Mouse (Mus musculus) CH12.LX (cell line): ENCODE data around the gene Hist2h2ac. TPM values are rescaled to one million over a fixed set of nuclear protein-coding genes. Genes with fewer than 3 reads are reported as not detected.

Experiments used
- DNase-seq: peaks from one replicate; pipeline ENCODE4 v3.0.0-alpha.2; 2013; ENCODE audit errors: extremely low read depth
- H3K27ac ChIP-seq: 2 replicates; pipeline ENCODE4 v1.5.1; 2012; ENCODE audit warnings: low read depth, mild to moderate bottlenecking, control low read depth, moderate library complexity; ENCODE audit not compliant: insufficient read depth
- H3K27me3 ChIP-seq: replicated peaks from 2 replicates; pipeline ENCODE3; 2012; ENCODE audit warnings: inconsistent platforms
- H3K36me3 ChIP-seq, 2 experiments: replicated peaks in 1 of 2; 2 replicates each; pipeline versions ENCODE3 to v1.6.1; 2012; ENCODE audit warnings: inconsistent platforms in 1 of 2, low read length in 1 of 2, mild to moderate bottlenecking in 1 of 2, mixed read lengths in 1 of 2, moderate library complexity in 1 of 2; ENCODE audit not compliant: control insufficient read depth in 1 of 2, insufficient read depth in 1 of 2
- H3K4me1 ChIP-seq, 2 experiments: 2 replicates each; pipeline ENCODE4 v1.6.1; 2012; ENCODE audit warnings: inconsistent platforms in 1 of 2, moderate library complexity in 1 of 2; ENCODE audit not compliant: insufficient read depth in 2 of 2, control insufficient read depth in 1 of 2
- H3K4me2 ChIP-seq: 2 replicates; pipeline ENCODE4 v1.6.1; 2012; ENCODE audit warnings: low read depth, mild to moderate bottlenecking, control low read depth; ENCODE audit not compliant: poor library complexity, insufficient read depth, severe bottlenecking
- H3K4me3 ChIP-seq, 3 experiments: fragments of 150-350 bp in 1 of 3; sonication (generic) in 1 of 3; replicated peaks in 1 of 3; 2 replicates each; pipeline versions ENCODE3 to v1.5.1; 2011 to 2012; ENCODE audit warnings: low read depth in 2 of 3, low read length in 2 of 3, mild to moderate bottlenecking in 2 of 3, moderate library complexity in 2 of 3, control low read depth in 1 of 3, improper control_type of control experiment in 1 of 3, inconsistent platforms in 1 of 3, mixed read lengths in 1 of 3; ENCODE audit not compliant: poor library complexity in 1 of 3
- H3K79me2 ChIP-seq: replicated peaks from 2 replicates; pipeline ENCODE4 v1.6.1; 2012; ENCODE audit warnings: mild to moderate bottlenecking, moderate library complexity; ENCODE audit not compliant: control insufficient read depth, poor library complexity, insufficient read depth, severe bottlenecking; ENCODE audit errors: extremely low read depth
- H3K9ac ChIP-seq: 2 replicates; pipeline ENCODE4 v1.6.1; 2012; ENCODE audit warnings: low read depth, mild to moderate bottlenecking, control low read depth, moderate library complexity; ENCODE audit not compliant: insufficient read depth
- H3K9me3 ChIP-seq: replicated peaks from 2 replicates; pipeline ENCODE3; 2012; ENCODE audit warnings: low read length, inconsistent platforms, mixed read lengths
- E2F4 ChIP-seq: IDR thresholded peaks from 2 replicates; pipeline ENCODE4 v1.6.1; 2011; ENCODE audit warnings: low read depth, low read length, improper control_type of control experiment; ENCODE audit not compliant: insufficient replicate concordance
- ELF1 ChIP-seq: IDR thresholded peaks from 2 replicates; pipeline ENCODE4 v1.6.1; 2014; ENCODE audit warnings: low read depth, mild to moderate bottlenecking, inconsistent platforms, low read length, improper control_type of control experiment
- EP300 ChIP-seq: IDR thresholded peaks from 2 replicates; pipeline ENCODE4 v1.6.1; 2011; ENCODE audit warnings: low read length, improper control_type of control experiment
- ETS1 ChIP-seq: conservative IDR thresholded peaks from 2 replicates; pipeline ENCODE4 v1.6.1; 2012; ENCODE audit warnings: low read depth, mild to moderate bottlenecking, inconsistent platforms, low read length, improper control_type of control experiment, moderate library complexity
- GABPA ChIP-seq: IDR thresholded peaks from 2 replicates; pipeline ENCODE4 v1.6.1; 2012; ENCODE audit warnings: low read depth, low read length, improper control_type of control experiment, inconsistent platforms; ENCODE audit not compliant: insufficient replicate concordance
- IRF4 ChIP-seq: IDR thresholded peaks from 2 replicates; pipeline ENCODE4 v1.6.1; 2014; ENCODE audit warnings: low read depth, mild to moderate bottlenecking, inconsistent platforms, low read length, improper control_type of control experiment
- KAT2A ChIP-seq: IDR thresholded peaks from 2 replicates; pipeline ENCODE4 v1.6.1; 2012; ENCODE audit warnings: low read length, improper control_type of control experiment, inconsistent platforms; ENCODE audit not compliant: insufficient replicate concordance
- MAFK ChIP-seq: IDR thresholded peaks from 2 replicates; pipeline ENCODE4 v1.6.1; 2011; ENCODE audit warnings: low read length, improper control_type of control experiment; ENCODE audit not compliant: insufficient replicate concordance
- MAX ChIP-seq: IDR thresholded peaks from 2 replicates; pipeline ENCODE4 v1.6.1; 2011; ENCODE audit warnings: low read length, improper control_type of control experiment
- MAZ ChIP-seq: IDR thresholded peaks from 2 replicates; pipeline ENCODE4 v1.6.1; 2012; ENCODE audit warnings: low read depth, mild to moderate bottlenecking, inconsistent platforms, low read length, improper control_type of control experiment, moderate library complexity
- MEF2A ChIP-seq: IDR thresholded peaks from 2 replicates; pipeline ENCODE4 v1.6.1; 2014; ENCODE audit warnings: low read depth, mild to moderate bottlenecking, inconsistent platforms, low read length, improper control_type of control experiment, borderline replicate concordance
- NELFE ChIP-seq: IDR thresholded peaks from 2 replicates; pipeline ENCODE4 v1.6.1; 2011; ENCODE audit warnings: low read depth, low read length, improper control_type of control experiment
- NRF1 ChIP-seq: IDR thresholded peaks from 2 replicates; pipeline ENCODE4 v1.6.1; 2014; ENCODE audit warnings: low read depth, mild to moderate bottlenecking, inconsistent platforms, low read length, improper control_type of control experiment, moderate library complexity
- PAX5 ChIP-seq: IDR thresholded peaks from 2 replicates; pipeline ENCODE4 v1.6.1; 2012; ENCODE audit warnings: low read length, inconsistent platforms, mixed read lengths
- POLR2A ChIP-seq: IDR thresholded peaks from 2 replicates; pipeline ENCODE4 v1.6.1; 2011; ENCODE audit warnings: low read depth, mild to moderate bottlenecking, improper control_type of control experiment, low read length
- RAD21 ChIP-seq: IDR thresholded peaks from 2 replicates; pipeline ENCODE4 v1.6.1; 2011; ENCODE audit warnings: low read depth, mild to moderate bottlenecking, low read length, improper control_type of control experiment, moderate library complexity
- SMC3 ChIP-seq: IDR thresholded peaks from 2 replicates; pipeline ENCODE4 v1.6.1; 2011; ENCODE audit warnings: low read depth, low read length, improper control_type of control experiment
- UBTF ChIP-seq: IDR thresholded peaks from 2 replicates; pipeline ENCODE4 v1.6.1; 2012; ENCODE audit warnings: low read depth, mild to moderate bottlenecking, inconsistent platforms, low read length, improper control_type of control experiment, moderate library complexity
- ZMIZ1 ChIP-seq: IDR thresholded peaks from 2 replicates; pipeline ENCODE4 v1.6.1; 2012; ENCODE audit warnings: low read depth, mild to moderate bottlenecking, inconsistent platforms, low read length, improper control_type of control experiment
- dilution Hi-C: fragments of 300-500 bp; cut with MboI; formaldehyde crosslinking; loops from 2 replicates; pipeline ENCODE4 v1.14.3; 2020; ENCODE audit warnings: low sequenced_read_pairs; ENCODE audit not compliant: extremely low pct_unique_long_range_greater_than_20kb, extremely low pct_ligation_motif_present
- in situ Hi-C: fragments of 300-500 bp; cut with MboI; formaldehyde crosslinking; loops from 3 replicates; pipeline ENCODE4 v1.14.3; 2019; ENCODE audit warnings: low sequenced_read_pairs, low pct_ligation_motif_present, low pct_unique_long_range_greater_than_20kb, mixed read lengths
- polyA plus RNA-seq: library from polyadenylated mRNA; unstranded; fragments of >175 nt; gene quantifications from 2 replicates; pipeline ENCODE4 v1.2.1, GENCODE M21; 2012; ENCODE audit warnings: low read depth; ENCODE audit not compliant: insufficient read length
- total RNA-seq, 2 experiments: library from RNA; depleted of rRNA; stranded (reverse); fragments of 300-350 nt in 1 of 2; fragments of >200 nt in 1 of 2; gene quantifications; 2 replicates each; pipeline ENCODE4 v1.2.3; 2012 to 2014

Gene Hist2h2ac
- total and polyA plus RNA-seq, 3 experiments = 1.5 to 1,185 (median 53.9) TPM

- TF ChIP-seq NRF1 (no peak), POLR2A (peak; percentile 81), ZMIZ1 (peak; percentile 98), SMC3 (no peak; the same call in none of the 2 replicates), PAX5 (no peak), IRF4 (no peak), UBTF (no peak)
Measured at GRCm38 (mm10) chr3:96237904-96238511, 17.3 kb upstream of the Hist2h2ac start (continued).

GRCm38 (mm10) chr3:96237335-96237903, 16.7 kb upstream of the Hist2h2ac start:
- Histone ChIP-seq H3K9me3 (no peaks in the 10 kb centered on the region), H3K4me3 (peak overlapping the region; percentile 55 to 84 (median 76)), H3K4me1 (peaks cover 2 to 48% of the 10 kb centered on the region in 2 experiments; a peak in 2 of 4 replicates), H3K9ac (peak overlapping the region; percentile 80), H3K36me3 (no peaks in the 10 kb centered on the region), H3K27me3 (no peaks in the 10 kb centered on the region), H3K27ac (peak overlapping the region; percentile 92), H3K79me2 (no peaks in the 10 kb centered on the region), H3K4me2 (peak overlapping the region; percentile 31)
- in situ Hi-C loops = no loop called here
- dilution Hi-C loops = no loop called here
- peak; percentile 62 for DNase-seq
- TF ChIP-seq E2F4 = no peak
- 0 out of 2 replicates have a peak, but pooled peaks have one; percentile 8 for TF ChIP-seq MAFK
- 0 out of 2 replicates have a peak, but pooled peaks have one; percentile 36 for TF ChIP-seq EP300
- no peak for TF ChIP-seq IRF4
- peak; percentile 21; the same call in 1 of the 2 replicates for TF ChIP-seq ETS1
- TF ChIP-seq KAT2A = 0 out of 2 replicates have a peak, but pooled peaks have one; percentile 18
- no peak for TF ChIP-seq MAX
- TF ChIP-seq ELF1 = 0 out of 2 replicates have a peak, but pooled peaks have one; percentile 9
- no peak for TF ChIP-seq NELFE
- no peak for TF ChIP-seq MAZ
- TF ChIP-seq GABPA = no peak
- TF ChIP-seq RAD21 = no peak
- TF ChIP-seq MEF2A = peak; percentile 15; the same call in 1 of the 2 replicates
